Mouse (Mus musculus) ES-Bruce4 (cell line): ENCODE measurements around the gene Gm6217. TPM values are rescaled to one million over a fixed set of nuclear protein-coding genes. Genes with fewer than 3 reads are reported as not detected.
"Not testable (repeated sequence)": the region's sequence is repeated elsewhere in the genome, so short reads cannot be mapped to it uniquely, and the experiment has no call there.

Experiments used
- H3K27ac ChIP-seq: 2 replicates; pipeline ENCODE4 v1.5.1; 2012; ENCODE audit warnings: low read length, inconsistent platforms; ENCODE audit not compliant: insufficient read depth
- H3K27me3 ChIP-seq: 2 replicates; pipeline ENCODE4 v1.6.1; 2012; ENCODE audit warnings: mild to moderate bottlenecking, low read length, inconsistent platforms; ENCODE audit not compliant: control insufficient read depth, poor library complexity, insufficient read depth, severe bottlenecking
- H3K36me3 ChIP-seq: 2 replicates; pipeline ENCODE4 v1.6.1; 2012; ENCODE audit warnings: inconsistent platforms, mild to moderate bottlenecking, low read length, moderate library complexity; ENCODE audit not compliant: control insufficient read depth, poor library complexity, insufficient read depth, severe bottlenecking
- H3K4me1 ChIP-seq: one replicate; pipeline ENCODE4 v1.8.1; 2011; ENCODE audit warnings: low read length; ENCODE audit not compliant: control insufficient read depth, insufficient read depth
- H3K4me3 ChIP-seq: 2 replicates; pipeline ENCODE4 v1.5.1; 2011; ENCODE audit warnings: low read depth, mild to moderate bottlenecking, low read length
- H3K9ac ChIP-seq: 2 replicates; pipeline ENCODE4 v1.6.1; 2012; ENCODE audit warnings: low read depth, mild to moderate bottlenecking, inconsistent platforms; ENCODE audit not compliant: poor library complexity, severe bottlenecking
- H3K9me3 ChIP-seq: replicated peaks from 2 replicates; pipeline ENCODE4 v1.6.1; 2012; ENCODE audit warnings: mild to moderate bottlenecking, low read length, inconsistent platforms; ENCODE audit not compliant: control insufficient read depth, poor library complexity, insufficient read depth, severe bottlenecking
- CTCF ChIP-seq: IDR thresholded peaks from one replicate; pipeline ENCODE4 v1.8.1; 2011; ENCODE audit warnings: low read depth, low read length
- EP300 ChIP-seq: IDR thresholded peaks from 2 replicates; pipeline ENCODE4 v1.6.1; 2011; ENCODE audit warnings: low read depth, low read length; ENCODE audit not compliant: insufficient read depth
- POLR2A ChIP-seq: IDR thresholded peaks from one replicate; pipeline ENCODE4 v1.8.1; 2011; ENCODE audit warnings: low read length; ENCODE audit not compliant: insufficient read depth
- polyA plus RNA-seq: library from polyadenylated mRNA; stranded (reverse); fragments of >200 nt; gene quantifications from 2 replicates; pipeline ENCODE4 v1.2.4, GENCODE M21; 2011; ENCODE audit warnings: low read depth; ENCODE audit not compliant: missing spikeins, insufficient read depth, insufficient read length

Gm6217 gene
- polyA plus RNA-seq, 1 experiment = not detected

DNA sequence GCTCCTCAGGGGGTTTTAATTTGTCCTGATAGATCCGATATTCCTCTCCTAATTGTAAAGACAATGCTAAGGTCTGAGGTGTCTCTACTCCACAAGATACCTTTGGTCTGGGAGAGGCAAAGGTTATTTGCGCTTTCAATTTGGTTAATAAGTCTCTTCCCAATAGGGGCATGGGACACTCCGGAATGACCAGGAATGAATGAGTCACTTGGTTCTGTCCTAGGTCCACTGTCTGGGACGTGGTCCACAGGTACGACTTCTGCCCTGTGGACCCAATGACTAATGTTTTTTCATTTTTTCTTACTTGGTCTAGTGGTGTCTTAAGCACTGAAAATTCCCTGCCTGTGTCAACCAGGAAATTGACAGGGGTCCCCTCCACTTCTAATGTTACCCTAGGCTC lies 7.5 kb upstream of the Gm6217 start:
- no peak overlapping the region for H3K9ac ChIP-seq
- no peaks in the 10 kb centered on the region for H3K36me3 ChIP-seq
- H3K4me3 ChIP-seq = no peak overlapping the region
- no peaks in the 10 kb centered on the region; the same call in 1 of the 2 replicates for H3K27me3 ChIP-seq
- H3K27ac ChIP-seq = no peak overlapping the region
- no peaks in the 10 kb centered on the region for H3K4me1 ChIP-seq
- H3K9me3 ChIP-seq = peaks cover 27% of the 10 kb centered on the region
- TF ChIP-seq CTCF (no peak), EP300 (no peak), POLR2A (no peak)

GRCm38 (mm10) chr1:82930558-82930957 lies 641 bp downstream of the Gm6217 start:
- not testable (repeated sequence) for H3K4me3 ChIP-seq, H3K27me3 ChIP-seq, H3K27ac ChIP-seq

GRCm38 (mm10) chr1:82924650-82925049 lies 6.5 kb downstream of the Gm6217 start, which contains the start of gene A030014E15Rik:
TSS of gene A030014E15Rik (plus strand) at chr1:82924917.
- H3K4me1 ChIP-seq = no peaks in the 10 kb centered on the region
- no peak within 1 kb of the TSS for H3K9ac ChIP-seq
- H3K27me3 ChIP-seq = no peaks in the 10 kb centered on the region
- TF ChIP-seq EP300 (no peak), CTCF (no peak), POLR2A (no peak)
- peak within 1 kb of the TSS; percentile 77 for H3K4me3 ChIP-seq
- no peaks in the 10 kb centered on the region for H3K36me3 ChIP-seq
- H3K27ac ChIP-seq = no peak within 1 kb of the TSS
- no peaks in the 10 kb centered on the region for H3K9me3 ChIP-seq

More at GRCm38 (mm10) chr1:82930558-82930957, 641 bp downstream of the Gm6217 start:
- H3K36me3 ChIP-seq, H3K9ac ChIP-seq, H3K9me3 ChIP-seq, H3K4me1 ChIP-seq: not testable (repeated sequence)

GRCm38 (mm10) chr1:82913434-82913833 lies 17.8 kb downstream of the Gm6217 start:
- H3K4me1 ChIP-seq, H3K9me3 ChIP-seq, H3K27ac ChIP-seq, H3K36me3 ChIP-seq, H3K9ac ChIP-seq, H3K27me3 ChIP-seq, H3K4me3 ChIP-seq: not testable (repeated sequence)

DNA sequence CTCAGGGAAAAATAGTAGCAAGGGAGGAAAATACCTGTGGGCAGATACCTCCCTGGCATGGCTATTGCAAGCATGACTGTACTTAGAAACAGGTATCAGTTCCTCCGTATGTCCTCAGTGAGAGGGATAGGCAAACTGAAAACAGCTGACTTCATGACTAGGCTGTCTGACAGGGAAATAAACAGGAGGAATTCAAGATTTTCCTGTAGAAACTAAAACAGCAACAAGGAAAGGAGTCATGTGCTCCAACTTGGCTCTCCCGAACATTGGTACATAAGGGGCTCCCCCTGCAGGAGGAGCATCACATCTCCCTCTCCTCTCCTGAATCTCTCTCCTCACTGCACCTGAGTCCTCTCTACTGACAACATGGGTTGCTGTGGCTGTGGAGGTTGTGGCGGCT lies 18.2 kb downstream of the Gm6217 start, which contains the start of gene A030005L19Rik:
A030005L19Rik (plus strand) TSS at position 301 of the 400 bp plus-strand sequence.
- TF ChIP-seq EP300 (no peak), CTCF (peak; percentile 18)
- Histone ChIP-seq H3K27me3 (no peaks in the 10 kb centered on the region; the same call in 1 of the 2 replicates), H3K4me3 (no peak within 1 kb of the TSS), H3K9ac (no peak within 1 kb of the TSS), H3K4me1 (no peaks in the 10 kb centered on the region), H3K9me3 (no peaks in the 10 kb centered on the region), H3K27ac (no peak within 1 kb of the TSS), H3K36me3 (no peaks in the 10 kb centered on the region)

- no peak overlapping the region for H3K9ac ChIP-seq
- no peak overlapping the region for H3K27ac ChIP-seq
- TF ChIP-seq EP300 = no peak
- no peak for TF ChIP-seq POLR2A
- no peak for TF ChIP-seq CTCF
- H3K36me3 ChIP-seq = peaks cover 10% of the 10 kb centered on the region
- no peaks in the 10 kb centered on the region for H3K4me1 ChIP-seq
- H3K27me3 ChIP-seq = no peaks in the 10 kb centered on the region; the same call in 1 of the 2 replicates
- H3K4me3 ChIP-seq = no peak overlapping the region
- no peaks in the 10 kb centered on the region for H3K9me3 ChIP-seq
Observed at GRCm38 (mm10) chr1:82905886-82906285, 25.3 kb downstream of the Gm6217 start.

DNA sequence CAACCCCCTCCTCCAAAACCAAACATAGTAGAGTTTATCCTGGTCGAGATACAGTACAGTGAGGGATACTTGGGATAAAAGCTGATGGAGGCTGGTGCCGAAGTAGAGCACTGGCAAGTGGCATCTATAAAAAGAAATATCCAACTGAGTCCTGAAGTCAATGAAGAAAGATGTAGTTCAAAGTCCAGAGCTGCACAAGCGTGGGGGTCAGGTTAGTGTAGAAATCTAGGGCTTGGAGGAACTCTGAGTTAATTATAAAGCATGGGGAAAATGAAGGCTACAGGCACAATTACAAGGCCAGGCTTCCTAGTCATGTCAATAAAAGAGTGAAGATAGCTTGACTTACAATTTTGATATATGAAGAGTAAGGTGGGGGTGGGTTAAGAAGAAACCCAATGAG lies 30.0 kb downstream of the Gm6217 start:
- H3K36me3 ChIP-seq = peaks cover 27% of the 10 kb centered on the region

More for the DNA sequence above, 30.0 kb downstream of the Gm6217 start:
- Histone ChIP-seq H3K4me1 (no peaks in the 10 kb centered on the region), H3K27me3 (no peaks in the 10 kb centered on the region), H3K27ac (no peak overlapping the region), H3K4me3 (no peak overlapping the region), H3K9ac (no peak overlapping the region), H3K9me3 (no peaks in the 10 kb centered on the region)
- TF ChIP-seq POLR2A = no peak
